Comparison of ENCODE assay signal across 30 mouse cellular contexts in the genomic region with DNA sequence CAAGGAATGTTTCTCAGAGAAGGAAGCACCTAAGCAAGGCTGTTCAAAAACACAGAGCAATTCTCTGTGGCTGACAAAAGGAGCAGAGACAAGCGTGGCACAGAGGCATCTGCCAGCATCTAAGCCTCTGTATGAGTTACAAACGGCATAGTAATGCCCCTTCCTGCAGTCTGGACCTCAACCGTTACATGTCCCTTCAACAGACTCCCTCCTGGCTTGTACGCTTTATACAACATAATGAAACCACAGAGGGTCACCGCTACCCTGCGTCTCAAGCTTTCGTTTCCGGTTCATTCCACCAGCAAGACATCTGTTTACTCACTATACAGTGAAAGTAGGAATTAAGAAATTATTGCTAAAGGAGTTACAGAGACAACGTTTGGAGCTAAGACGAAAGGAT. TPM values are rescaled to one million over a fixed set of nuclear protein-coding genes. Genes with fewer than 3 reads are reported as not detected.
DNase-seq lines count a peak whose midpoint lies in the region; ATAC-seq and TF ChIP-seq lines count a peak whose summit lies in the region.
"Had no signal": no experiment of that assay in that cellular context is flagged by ENCODE, and none has a peak within 500 bp of the region (broad histone marks: within the 10 kb centered on the region; RNA-seq: fewer than 3 reads in every experiment).

No protein-coding gene starts in this region.

- H3K4me2 ChIP-seq in hindbrain, postnatal 0 days (ENCODE audit: low read depth, low read length): no peak overlapping the region
- no peak overlapping the region for H3K4me2 ChIP-seq in midbrain, embryonic 14.5 days (ENCODE audit: low read length)
- no peak overlapping the region for H3K4me2 ChIP-seq in midbrain, embryonic 11.5 days
- H3K4me2 ChIP-seq in CH12.LX (ENCODE audit: insufficient read depth, low read depth, poor library complexity, severe bottlenecking): peak overlapping the region; percentile 17; the same call in 1 of the 2 replicates
- no peak overlapping the region for H3K4me2 ChIP-seq in midbrain, embryonic 15.5 days
- H3K4me2 ChIP-seq: embryonic facial prominence, embryonic 13.5 days; forebrain, embryonic 12.5 days; heart, embryonic 13.5 days; hindbrain, embryonic 12.5 days; hindbrain, embryonic 15.5 days had no signal

- 57% methylated on average over 10 of the region's 10 CpGs for WGBS in hindbrain, postnatal 0 days
- WGBS in hindbrain, embryonic 10.5 days: 91% methylated on average over 10 of the region's 10 CpGs
- WGBS in midbrain, embryonic 14.5 days: 66% methylated on average over 10 of the region's 10 CpGs
- WGBS in midbrain, embryonic 11.5 days: 87% methylated on average over 10 of the region's 10 CpGs
- WGBS in midbrain, embryonic 15.5 days: 59% methylated on average over 10 of the region's 10 CpGs

- in situ Hi-C loops in CH12.LX (cut with MboI; ENCODE audit: low pct_ligation_motif_present, low pct_unique_long_range_greater_than_20kb, low sequenced_read_pairs): no loop called here

- TF ChIP-seq CTCF in hindbrain, postnatal 0 days (IDR thresholded peaks at IDR 0.05; ENCODE audit: low read depth): no peak
- no peak for TF ChIP-seq CTCF in CH12.LX (conservative IDR thresholded peaks at IDR 0.05 in 1 of 2, IDR thresholded peaks at IDR 0.05 in 1 of 2; ENCODE audit: low read depth in 2 of 2, low read length in 2 of 2)

- dilution Hi-C loops in CH12.LX (cut with MboI; ENCODE audit: extremely low pct_ligation_motif_present, extremely low pct_unique_long_range_greater_than_20kb, low sequenced_read_pairs): no loop called here

- intact Hi-C loops in gastrocnemius, postnatal 36 days (cut with DNase I): loop anchor here (2.0 kb wide), 1 partner anchor 57 kb away; no protein-coding TSS in a partner anchor

- no peak for TF ChIP-seq RAD21 in CH12.LX (IDR thresholded peaks at IDR 0.05; ENCODE audit: low read depth, low read length)

- DNase-seq in hindbrain, postnatal 0 days (ENCODE audit: low spot score): no peak
- no peak for DNase-seq in hindbrain, embryonic 10.5 days (ENCODE audit: low spot score)
- peak; percentile 23 for DNase-seq in midbrain, embryonic 14.5 days
- no peak for DNase-seq in midbrain, embryonic 11.5 days (ENCODE audit: low spot score, missing footprints)
- DNase-seq in CH12.LX (ENCODE audit: extremely low read depth): no peak
- DNase-seq in gastrocnemius, postnatal 36 days: no peak
- DNase-seq: adrenal gland, adult 2 months; adrenal gland, postnatal 14 days; B cell, adult 2 months; cerebellum, adult 11-12 months; cerebellum, adult 8-10 months; cerebellum, postnatal 10 days; cerebellum, postnatal 36 days; embryo, embryonic 11 days; gastrocnemius, postnatal 25 days; heart, adult 2 months; heart, postnatal 14 days; heart, postnatal 4 days had no signal

- H3K4me1 ChIP-seq in hindbrain, postnatal 0 days (ENCODE audit: insufficient read depth, low read length): no peaks in the 10 kb centered on the region
- no peaks in the 10 kb centered on the region for H3K4me1 ChIP-seq in hindbrain, embryonic 10.5 days (replicated peaks)
- H3K4me1 ChIP-seq in midbrain, embryonic 14.5 days (ENCODE audit: control insufficient read depth, insufficient read depth, low read length): no peaks in the 10 kb centered on the region
- H3K4me1 ChIP-seq in midbrain, embryonic 11.5 days (ENCODE audit: control insufficient read depth, insufficient read depth, low read length): no peaks in the 10 kb centered on the region
- H3K4me1 ChIP-seq in CH12.LX (ENCODE audit: control insufficient read depth in 1 of 2, insufficient read depth in 2 of 2): no peaks in the 10 kb centered on the region
- H3K4me1 ChIP-seq in midbrain, embryonic 15.5 days: no peaks in the 10 kb centered on the region
- H3K4me1 ChIP-seq: embryonic facial prominence, embryonic 10.5 days; heart, embryonic 10.5 days; heart, embryonic 13.5 days; hindbrain, embryonic 12.5 days; hindbrain, embryonic 15.5 days had no signal

- H3K27me3 ChIP-seq in hindbrain, postnatal 0 days (ENCODE audit: insufficient read depth, low read length): no peaks in the 10 kb centered on the region
- no peaks in the 10 kb centered on the region for H3K27me3 ChIP-seq in hindbrain, embryonic 10.5 days (ENCODE audit: insufficient read depth, poor library complexity, severe bottlenecking)
- no peaks in the 10 kb centered on the region for H3K27me3 ChIP-seq in midbrain, embryonic 14.5 days (ENCODE audit: control insufficient read depth, insufficient read depth, low read length)
- no peaks in the 10 kb centered on the region for H3K27me3 ChIP-seq in midbrain, embryonic 11.5 days (ENCODE audit: control insufficient read depth, insufficient read depth, low read length)
- H3K27me3 ChIP-seq in CH12.LX (replicated peaks): peaks cover 11% of the 10 kb centered on the region
- no peaks in the 10 kb centered on the region for H3K27me3 ChIP-seq in midbrain, embryonic 15.5 days (replicated peaks)
- H3K27me3 ChIP-seq: embryonic facial prominence, embryonic 13.5 days; forebrain, embryonic 12.5 days; heart, embryonic 13.5 days; hindbrain, embryonic 12.5 days; hindbrain, embryonic 15.5 days had no signal

- no peak overlapping the region for H3K9ac ChIP-seq in hindbrain, postnatal 0 days (replicated peaks; ENCODE audit: low read length)
- H3K9ac ChIP-seq in midbrain, embryonic 14.5 days (replicated peaks; ENCODE audit: low read length): no peak overlapping the region
- no peak overlapping the region for H3K9ac ChIP-seq in midbrain, embryonic 11.5 days (ENCODE audit: low read length)
- no peak overlapping the region for H3K9ac ChIP-seq in CH12.LX (ENCODE audit: insufficient read depth, low read depth)
- H3K9ac ChIP-seq in midbrain, embryonic 15.5 days: no peak overlapping the region
- H3K9ac ChIP-seq: embryonic facial prominence, embryonic 13.5 days; forebrain, embryonic 12.5 days; heart, embryonic 13.5 days; hindbrain, embryonic 12.5 days; hindbrain, embryonic 15.5 days had no signal

- no peaks in the 10 kb centered on the region for H3K36me3 ChIP-seq in hindbrain, postnatal 0 days (ENCODE audit: insufficient read depth, low read length)
- H3K36me3 ChIP-seq in hindbrain, embryonic 10.5 days: no peaks in the 10 kb centered on the region
- no peaks in the 10 kb centered on the region for H3K36me3 ChIP-seq in midbrain, embryonic 14.5 days (ENCODE audit: control insufficient read depth, insufficient read depth, low read length)
- no peaks in the 10 kb centered on the region for H3K36me3 ChIP-seq in midbrain, embryonic 11.5 days (ENCODE audit: control insufficient read depth, insufficient read depth, low read length)
- H3K36me3 ChIP-seq in CH12.LX (replicated peaks in 1 of 2; ENCODE audit: control insufficient read depth in 1 of 2, insufficient read depth in 1 of 2, low read length in 1 of 2): no peaks in the 10 kb centered on the region
- no peaks in the 10 kb centered on the region for H3K36me3 ChIP-seq in midbrain, embryonic 15.5 days (replicated peaks)
- H3K36me3 ChIP-seq: embryonic facial prominence, embryonic 10.5 days; embryonic facial prominence, embryonic 13.5 days; forebrain, embryonic 12.5 days; heart, embryonic 10.5 days; heart, embryonic 13.5 days; hindbrain, embryonic 12.5 days; hindbrain, embryonic 15.5 days had no signal

- ATAC-seq in hindbrain, postnatal 0 days: peak; percentile 43
- ATAC-seq in midbrain, embryonic 14.5 days (ENCODE audit: low FRiP score, low TSS enrichment): no peak; the same call in 1 of the 2 replicates
- no peak for ATAC-seq in midbrain, embryonic 11.5 days (ENCODE audit: low FRiP score)
- ATAC-seq in midbrain, embryonic 15.5 days (replicated peaks): 0 out of 2 replicates have a peak, but pooled peaks have one; percentile 33
- ATAC-seq: forebrain, embryonic 16.5 days had no signal

- no peaks in the 10 kb centered on the region for H3K9me3 ChIP-seq in hindbrain, postnatal 0 days (ENCODE audit: low read length)
- H3K9me3 ChIP-seq in hindbrain, embryonic 10.5 days: no peaks in the 10 kb centered on the region
- H3K9me3 ChIP-seq in midbrain, embryonic 14.5 days (ENCODE audit: control insufficient read depth, low read length): no peaks in the 10 kb centered on the region
- H3K9me3 ChIP-seq in midbrain, embryonic 11.5 days (ENCODE audit: control insufficient read depth, low read length): no peaks in the 10 kb centered on the region
- H3K9me3 ChIP-seq in CH12.LX (replicated peaks; ENCODE audit: low read length): no peaks in the 10 kb centered on the region
- no peaks in the 10 kb centered on the region for H3K9me3 ChIP-seq in midbrain, embryonic 15.5 days
- H3K9me3 ChIP-seq: embryonic facial prominence, embryonic 10.5 days; embryonic facial prominence, embryonic 13.5 days; forebrain, embryonic 12.5 days; heart, embryonic 10.5 days; heart, embryonic 13.5 days; hindbrain, embryonic 12.5 days; hindbrain, embryonic 15.5 days had no signal

- TF ChIP-seq EP300 in CH12.LX (IDR thresholded peaks at IDR 0.05; ENCODE audit: low read length): no peak

- no peak overlapping the region for H3K27ac ChIP-seq in hindbrain, postnatal 0 days
- no peak overlapping the region for H3K27ac ChIP-seq in hindbrain, embryonic 10.5 days
- no peak overlapping the region for H3K27ac ChIP-seq in midbrain, embryonic 14.5 days (replicated peaks; ENCODE audit: low read depth, low read length)
- H3K27ac ChIP-seq in midbrain, embryonic 11.5 days (ENCODE audit: low read depth, low read length): no peak overlapping the region
- no peak overlapping the region for H3K27ac ChIP-seq in CH12.LX (ENCODE audit: insufficient read depth, low read depth)
- no peak overlapping the region for H3K27ac ChIP-seq in midbrain, embryonic 15.5 days
- H3K27ac ChIP-seq: embryonic facial prominence, embryonic 10.5 days; embryonic facial prominence, embryonic 13.5 days; forebrain, embryonic 12.5 days; heart, adult 2 months; heart, embryonic 10.5 days; heart, embryonic 13.5 days; hindbrain, embryonic 12.5 days; hindbrain, embryonic 15.5 days had no signal

- no peak overlapping the region for H3K4me3 ChIP-seq in hindbrain, postnatal 0 days (ENCODE audit: low read length)
- H3K4me3 ChIP-seq in hindbrain, embryonic 10.5 days: no peak overlapping the region
- H3K4me3 ChIP-seq in midbrain, embryonic 14.5 days (replicated peaks; ENCODE audit: low read depth, low read length): no peak overlapping the region
- H3K4me3 ChIP-seq in midbrain, embryonic 11.5 days (ENCODE audit: low read depth, low read length): no peak overlapping the region
- H3K4me3 ChIP-seq in CH12.LX (replicated peaks in 1 of 3; ENCODE audit: low read depth in 2 of 3, low read length in 2 of 3, poor library complexity in 1 of 3): no peak overlapping the region
- no peak overlapping the region for H3K4me3 ChIP-seq in midbrain, embryonic 15.5 days
- H3K4me3 ChIP-seq: embryonic facial prominence, embryonic 10.5 days; embryonic facial prominence, embryonic 13.5 days; erythroblast, embryonic 14.5 days; forebrain, embryonic 12.5 days; heart, adult 2 months; heart, embryonic 10.5 days; heart, embryonic 13.5 days; hindbrain, embryonic 12.5 days; hindbrain, embryonic 15.5 days had no signal

- TF ChIP-seq POLR2A in CH12.LX (IDR thresholded peaks at IDR 0.05; ENCODE audit: low read depth, low read length): no peak

- H3K79me2 ChIP-seq in CH12.LX (replicated peaks; ENCODE audit: control insufficient read depth, extremely low read depth, insufficient read depth, poor library complexity, severe bottlenecking): no peaks in the 10 kb centered on the region

RNA-seq across cellular contexts. Expression of gene Ism1, which starts 34.1 kb away (rescaled TPM):
- total RNA-seq in hindbrain, postnatal 0 days (2014; rRNA removed): 1.8 and 2.1 TPM in 2 replicates
- polyA plus RNA-seq in hindbrain, postnatal 0 days (2015; fragmentation: Nextera tagmentation; extraction: Ambion mirVana): 0.88 and 0.95 TPM in 2 replicates
- 0.40 and 0.54 TPM in 2 replicates for polyA plus RNA-seq in hindbrain, embryonic 10.5 days (2016; fragmentation: Nextera tagmentation; extraction: Ambion mirVana)
- 0.42 and 0.50 TPM in 2 replicates for polyA plus RNA-seq in midbrain, embryonic 14.5 days (2014; fragmentation: Nextera tagmentation; extraction: Ambion mirVana)
- 0.55 and 0.56 TPM in 2 replicates for polyA plus RNA-seq in midbrain, embryonic 11.5 days (2014; fragmentation: Nextera tagmentation; extraction: Ambion mirVana)
- total RNA-seq in CH12.LX (2012; rRNA removed) (not detected in 2 replicates), CH12.LX (2014; rRNA removed) (not detected in 2 replicates)
- not detected in 2 replicates for polyA plus RNA-seq in CH12.LX (2012; ENCODE audit: insufficient read length, low read depth)
- polyA plus RNA-seq in midbrain, embryonic 15.5 days (2015; fragmentation: Nextera tagmentation; extraction: Ambion mirVana): 0.41 and 0.72 TPM in 2 replicates
- under 1 TPM; 0.74 TPM for total RNA-seq in gastrocnemius, postnatal 36 days (2021)
- total RNA-seq: granulocyte monocyte progenitor cell, adult 5-6 weeks; MEL had no signal
- polyA plus RNA-seq: erythroblast, embryonic 14.5 days had no signal

Comparison
In these comparisons a context has a peak if more than half of its experiments do, and no peak if none do; other contexts are left out.
1. ATAC-seq: peak in hindbrain, postnatal 0 days (single experiment) and midbrain, embryonic 15.5 days (single experiment); none in midbrain, embryonic 14.5 days (single experiment) and midbrain, embryonic 11.5 days (single experiment).